In genomic region chr8:117626040-117626838, GRCm38 (mm10) we compare ENCODE assay signal across 9 mouse cellular contexts. TPM values are rescaled to one million over a fixed set of nuclear protein-coding genes. Genes with fewer than 3 reads are reported as not detected.
DNase-seq lines count a peak whose midpoint lies in the region; ATAC-seq and TF ChIP-seq lines count a peak whose summit lies in the region.
"Had no signal": no experiment of that assay in that cellular context is flagged by ENCODE, and none has a peak within 500 bp of the region (broad histone marks: within the 10 kb centered on the region; RNA-seq: fewer than 3 reads in every experiment).

No protein-coding gene starts in this region.

- H3K4me2 ChIP-seq in CH12.LX (ENCODE audit: insufficient read depth, low read depth, poor library complexity, severe bottlenecking): no peak overlapping the region
- no peak overlapping the region for H3K4me2 ChIP-seq in kidney, embryonic 16.5 days (replicated peaks; ENCODE audit: low read depth, low read length)
- H3K4me2 ChIP-seq in liver, postnatal 0 days (ENCODE audit: low read depth, low read length): no peak overlapping the region
- H3K4me2 ChIP-seq: hindbrain, embryonic 15.5 days had no signal

- no peak for TF ChIP-seq EP300 in CH12.LX (IDR thresholded peaks at IDR 0.05; ENCODE audit: low read length)
- TF ChIP-seq EP300 in liver, postnatal 0 days (IDR thresholded peaks at IDR 0.05; ENCODE audit: low read depth): no peak

- no peak overlapping the region for H3K9ac ChIP-seq in CH12.LX (ENCODE audit: insufficient read depth, low read depth)
- no peak overlapping the region for H3K9ac ChIP-seq in kidney, embryonic 16.5 days (replicated peaks; ENCODE audit: low read length)
- H3K9ac ChIP-seq in liver, postnatal 0 days (replicated peaks): no peak overlapping the region
- H3K9ac ChIP-seq: hindbrain, embryonic 15.5 days had no signal

- DNase-seq in 3134 (ENCODE audit: extremely low read depth, insufficient read length, low spot score) (peak; percentile 19), CH12.LX (ENCODE audit: extremely low read depth) (peak; percentile 72)
- peak; percentile 55 to 64 for DNase-seq in cerebellum, adult 18-20 months
- DNase-seq in forelimb bud, embryonic 11.5 days (ENCODE audit: low read depth, low spot score): peak; percentile 63
- DNase-seq in liver, postnatal 0 days: peak; percentile 65
- DNase-seq in retina, embryonic 14.5 days (ENCODE audit: low spot score): peak; percentile 80

- TF ChIP-seq CTCF in CH12.LX (conservative IDR thresholded peaks at IDR 0.05 in 1 of 2, IDR thresholded peaks at IDR 0.05 in 1 of 2; ENCODE audit: low read depth in 2 of 2, low read length in 2 of 2): peak; percentile 69 to 90
- TF ChIP-seq CTCF in liver, postnatal 0 days (IDR thresholded peaks at IDR 0.05; ENCODE audit: low read depth): peak; percentile 85

- H3K36me3 ChIP-seq in CH12.LX (replicated peaks in 1 of 2; ENCODE audit: control insufficient read depth in 1 of 2, insufficient read depth in 1 of 2, low read length in 1 of 2): peaks cover 54 to 92% of the 10 kb centered on the region in 2 experiments
- no peaks in the 10 kb centered on the region for H3K36me3 ChIP-seq in kidney, embryonic 16.5 days (ENCODE audit: insufficient read depth, low read length)
- H3K36me3 ChIP-seq in liver, postnatal 0 days (replicated peaks; ENCODE audit: insufficient read depth, low read length): no peaks in the 10 kb centered on the region
- H3K36me3 ChIP-seq: hindbrain, embryonic 15.5 days had no signal

- 0 out of 2 replicates have a peak, but pooled peaks have one; percentile 35 for ATAC-seq in kidney, embryonic 16.5 days (ENCODE audit: low FRiP score, low TSS enrichment)
- 0 out of 2 replicates have a peak, but pooled peaks have one; percentile 12 for ATAC-seq in liver, postnatal 0 days
- no peak for ATAC-seq in activated CD4-positive, CD25-positive, alpha-beta regulatory T cell, adult 4 months

- peaks cover 6% of the 10 kb centered on the region for H3K9me3 ChIP-seq in CH12.LX (replicated peaks; ENCODE audit: low read length)
- 0 out of 2 replicates have a peak, but pooled peaks cover 2% of the 10 kb centered on the region for H3K9me3 ChIP-seq in kidney, embryonic 16.5 days (ENCODE audit: low read length)
- no peaks in the 10 kb centered on the region for H3K9me3 ChIP-seq in liver, postnatal 0 days (ENCODE audit: low read length)
- H3K9me3 ChIP-seq: hindbrain, embryonic 15.5 days had no signal

- no peak overlapping the region for H3K4me3 ChIP-seq in CH12.LX (replicated peaks in 1 of 3; ENCODE audit: low read depth in 2 of 3, low read length in 2 of 3, poor library complexity in 1 of 3)
- H3K4me3 ChIP-seq in kidney, embryonic 16.5 days (ENCODE audit: low read length): no peak overlapping the region
- H3K4me3 ChIP-seq in liver, postnatal 0 days (ENCODE audit: low read depth, low read length): no peak overlapping the region
- H3K4me3 ChIP-seq: hindbrain, embryonic 15.5 days had no signal

- TF ChIP-seq RAD21 in CH12.LX (IDR thresholded peaks at IDR 0.05; ENCODE audit: low read depth, low read length): peak; percentile 40

- no peaks in the 10 kb centered on the region for H3K27me3 ChIP-seq in CH12.LX (replicated peaks)
- H3K27me3 ChIP-seq in kidney, embryonic 16.5 days (ENCODE audit: insufficient read depth, low read length): no peaks in the 10 kb centered on the region
- no peaks in the 10 kb centered on the region for H3K27me3 ChIP-seq in liver, postnatal 0 days (ENCODE audit: insufficient read depth, low read length)
- H3K27me3 ChIP-seq: hindbrain, embryonic 15.5 days had no signal

- 62% methylated on average over 9 of the region's 14 CpGs for WGBS in kidney, embryonic 16.5 days
- WGBS in liver, postnatal 0 days (ENCODE audit: insufficient replicate concordance): 69% methylated on average over 14 of the region's 14 CpGs

- no peak overlapping the region for H3K27ac ChIP-seq in CH12.LX (ENCODE audit: insufficient read depth, low read depth)
- no peak overlapping the region for H3K27ac ChIP-seq in kidney, embryonic 16.5 days (ENCODE audit: low read length)
- no peak overlapping the region for H3K27ac ChIP-seq in liver, postnatal 0 days (ENCODE audit: low read depth)
- H3K27ac ChIP-seq: hindbrain, embryonic 15.5 days had no signal

- H3K79me2 ChIP-seq in CH12.LX (replicated peaks; ENCODE audit: control insufficient read depth, extremely low read depth, insufficient read depth, poor library complexity, severe bottlenecking): no peaks in the 10 kb centered on the region

- dilution Hi-C loops in CH12.LX (cut with MboI; ENCODE audit: extremely low pct_ligation_motif_present, extremely low pct_unique_long_range_greater_than_20kb, low sequenced_read_pairs): no loop called here

- in situ Hi-C loops in CH12.LX (cut with MboI; ENCODE audit: low pct_ligation_motif_present, low pct_unique_long_range_greater_than_20kb, low sequenced_read_pairs): loop anchor here (25.0 kb wide), 1 partner anchor 236 kb away; no protein-coding TSS in a partner anchor

- no peak for TF ChIP-seq POLR2A in CH12.LX (IDR thresholded peaks at IDR 0.05; ENCODE audit: low read depth, low read length)

- H3K4me1 ChIP-seq in CH12.LX (ENCODE audit: control insufficient read depth in 1 of 2, insufficient read depth in 2 of 2): no peaks in the 10 kb centered on the region
- no peaks in the 10 kb centered on the region for H3K4me1 ChIP-seq in kidney, embryonic 16.5 days (ENCODE audit: insufficient read depth, low read length)
- no peaks in the 10 kb centered on the region for H3K4me1 ChIP-seq in liver, postnatal 0 days (ENCODE audit: insufficient read depth)

TF ChIP-seq in CH12.LX, 34 proteins besides CTCF, POLR2A, EP300 and RAD21:
- TF ChIP-seq ZC3H11A (IDR thresholded peaks at IDR 0.05; ENCODE audit: low read depth, low read length) (no peak), KAT2A (IDR thresholded peaks at IDR 0.05; ENCODE audit: insufficient replicate concordance, low read length) (no peak), MXI1 (IDR thresholded peaks at IDR 0.05; ENCODE audit: low read depth, low read length) (no peak), UBTF (IDR thresholded peaks at IDR 0.05; ENCODE audit: low read depth, low read length) (no peak), SMC3 (IDR thresholded peaks at IDR 0.05; ENCODE audit: low read depth, low read length) (peak; percentile 27)

RNA-seq across cellular contexts. Expression of gene Sdr42e1, which starts 47.2 kb away (rescaled TPM):
- total RNA-seq in CH12.LX (2012; rRNA removed) (3.1 and 3.5 TPM in 2 replicates), CH12.LX (2014; rRNA removed) (4.1 and 4.3 TPM in 2 replicates)
- polyA plus RNA-seq in CH12.LX (2012; ENCODE audit: insufficient read length, low read depth): 2.3 and 2.7 TPM in 2 replicates
- polyA plus RNA-seq in kidney, embryonic 16.5 days (2015; fragmentation: Nextera tagmentation; extraction: Ambion mirVana): 3.2 TPM in 2 replicates
- 12.6 and 12.8 TPM in 2 replicates for polyA plus RNA-seq in liver, postnatal 0 days (2015; fragmentation: Nextera tagmentation; extraction: Ambion mirVana)
- polyA plus RNA-seq in activated CD4-positive, CD25-positive, alpha-beta regulatory T cell, adult 4 months (2017; shearing (Covaris generic)): 1 to 10 TPM in 1 of 2 experiments, under 1 TPM in 1; 0.93 to 1.1 TPM

Comparison
In these comparisons a context has a peak if more than half of its experiments do, and no peak if none do; other contexts are left out.
1. DNase-seq: peak in every context shown above with its lines; median percentile 80 in retina, embryonic 14.5 days; 72 in CH12.LX; 65 in liver, postnatal 0 days; 63 in forelimb bud, embryonic 11.5 days; 60 in cerebellum, adult 18-20 months; 19 in 3134.